Mouse (Mus musculus) layer of hippocampus, adult 9-10 months (tissue): Measurements from ENCODE around the gene Exosc5.

ENCODE experiments used
- DNase-seq: peaks from one replicate; pipeline ENCODE4 v3.0.0; 2022; ENCODE audit warnings: low spot score

The Exosc5 gene

DNA sequence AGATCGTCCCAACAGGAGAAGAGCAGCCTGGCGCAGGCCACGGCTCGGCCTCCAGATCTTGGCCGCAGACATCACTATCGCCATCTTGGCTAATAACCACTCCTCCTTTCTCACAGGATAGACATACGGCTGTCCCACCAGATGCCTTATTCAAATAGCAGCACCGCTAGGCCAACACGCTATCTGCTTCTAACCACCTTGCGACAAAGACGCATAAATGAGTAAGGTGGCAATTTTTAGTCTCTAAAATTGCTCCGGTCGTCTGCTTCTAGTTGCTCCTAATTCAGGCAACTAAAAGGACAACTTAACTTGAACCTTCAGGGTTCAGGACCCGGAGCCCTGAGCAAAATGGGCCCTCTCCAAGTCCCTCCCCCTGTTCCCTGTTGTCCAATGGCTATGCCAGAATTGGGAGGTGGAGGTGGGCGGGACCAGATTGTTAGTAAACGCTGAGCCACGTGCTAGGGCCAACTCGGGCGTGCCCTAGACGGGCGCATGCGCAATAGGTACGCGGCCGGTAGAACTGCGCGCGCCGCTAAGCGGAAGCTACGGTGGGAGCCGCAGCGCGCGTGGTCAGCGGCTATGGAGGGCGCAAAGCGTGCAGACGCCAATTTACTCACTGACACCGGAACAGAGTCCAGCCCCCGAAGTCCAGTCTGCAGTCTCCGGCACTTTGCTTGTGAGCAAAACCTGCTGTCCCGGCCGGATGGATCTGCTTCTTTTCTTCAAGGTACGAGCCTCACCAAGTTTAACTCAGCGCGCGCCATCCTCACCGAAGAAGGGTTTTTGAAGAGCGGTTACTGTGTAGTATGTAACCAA is at the start of gene Exosc5, which contains the start of gene Bckdha:
Gene Exosc5 (plus strand): TSS at position 508 of the 816 bp plus-strand sequence.
Gene Bckdha (minus strand): TSS at position 325 of the 816 bp plus-strand sequence.
- peak; percentile 99 for DNase-seq

GRCm38 (mm10) chr7:25610056-25610455 is 48.9 kb upstream of the Exosc5 start:
- DNase-seq = no peak

DNA sequence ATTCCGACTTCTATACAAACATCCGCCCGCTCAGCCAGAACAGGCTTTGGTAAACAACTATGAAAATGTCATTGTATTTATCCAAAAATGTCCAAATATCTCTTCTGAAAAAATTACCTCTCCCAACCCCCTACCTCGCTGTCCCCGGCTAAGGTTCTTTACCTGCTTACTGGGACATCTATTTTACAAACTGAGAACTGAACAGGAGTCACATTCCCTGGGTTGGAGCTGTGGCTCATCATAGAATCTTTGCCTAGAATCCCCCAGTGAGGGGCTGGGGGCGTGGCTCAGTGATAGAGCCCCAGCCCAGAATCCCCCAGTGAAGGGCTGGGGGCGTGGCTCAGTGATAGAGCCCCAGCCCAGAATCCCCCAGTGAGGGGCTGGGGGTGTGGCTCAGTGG is 47.5 kb upstream of the Exosc5 start:
- DNase-seq = no peak

DNA sequence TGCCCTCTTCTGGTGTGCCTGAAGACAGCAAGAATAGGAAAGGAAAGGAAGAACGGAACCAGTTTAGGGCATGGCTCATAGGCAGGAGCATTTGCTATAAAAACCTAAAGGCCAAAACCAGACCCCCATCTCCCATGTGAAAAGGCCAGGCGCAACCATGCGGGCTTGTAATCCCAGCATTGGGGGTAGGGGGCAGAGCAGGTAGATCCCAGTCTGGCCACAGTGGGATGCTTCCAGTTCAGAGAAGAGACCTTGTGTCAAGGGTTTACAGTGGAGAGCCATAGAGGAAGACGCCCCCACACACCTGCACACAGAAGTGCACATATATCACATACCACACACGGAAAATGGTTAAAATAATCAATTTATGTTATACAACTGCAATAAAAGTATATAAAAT is 44.9 kb upstream of the Exosc5 start:
- DNase-seq = no peak

DNA sequence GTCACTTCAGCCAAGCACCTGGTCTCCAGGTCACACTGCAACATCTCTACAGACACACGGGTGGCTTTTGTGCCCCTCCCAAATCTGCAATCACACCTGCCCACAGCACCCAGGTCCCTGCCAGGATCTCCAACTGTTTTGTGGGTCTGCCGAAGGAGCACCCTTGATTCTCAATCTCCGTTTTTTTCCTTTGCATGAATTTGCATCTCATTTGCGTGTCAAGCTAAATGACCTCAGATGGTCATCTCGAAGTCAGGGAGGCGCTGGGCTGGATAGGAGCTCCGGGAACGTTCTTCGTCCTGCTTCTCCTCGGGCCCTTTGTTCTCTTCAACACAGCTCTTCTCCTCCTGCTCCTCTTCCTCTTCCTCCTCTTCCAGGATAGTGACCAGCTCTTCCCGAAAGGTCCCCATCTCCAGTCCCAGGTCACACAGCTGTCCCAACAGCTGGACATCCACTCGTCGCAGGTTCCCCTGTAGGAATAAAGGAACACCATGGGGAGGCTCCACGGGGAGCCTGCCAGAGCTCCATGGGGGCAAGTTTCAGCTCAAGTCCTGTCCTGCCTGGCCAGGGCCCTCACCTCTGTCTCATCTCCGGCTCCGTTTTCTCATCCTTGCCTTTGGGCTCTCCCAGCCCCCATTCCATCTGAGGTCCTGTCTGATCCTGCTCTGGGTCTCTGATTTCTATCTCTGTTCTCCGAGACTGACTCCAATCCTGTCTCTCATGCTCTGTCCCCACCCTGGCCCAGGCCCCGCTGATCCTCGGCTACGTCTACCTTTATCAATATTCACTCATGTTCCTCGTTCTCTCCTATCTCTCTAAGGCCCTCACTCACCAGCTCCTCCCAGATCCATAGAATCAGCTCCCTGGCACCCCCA is 43.9 kb upstream of the Exosc5 start:
- no peak for DNase-seq

GRCm38 (mm10) chr7:25615706-25616011 is 43.3 kb upstream of the Exosc5 start, which contains the start of gene Erich4:
Gene Erich4 (minus strand): TSS chr7:25615892.
- DNase-seq = no peak

GRCm38 (mm10) chr7:25617376-25618160 is 41.4 kb upstream of the Exosc5 start:
- no peak for DNase-seq

DNA sequence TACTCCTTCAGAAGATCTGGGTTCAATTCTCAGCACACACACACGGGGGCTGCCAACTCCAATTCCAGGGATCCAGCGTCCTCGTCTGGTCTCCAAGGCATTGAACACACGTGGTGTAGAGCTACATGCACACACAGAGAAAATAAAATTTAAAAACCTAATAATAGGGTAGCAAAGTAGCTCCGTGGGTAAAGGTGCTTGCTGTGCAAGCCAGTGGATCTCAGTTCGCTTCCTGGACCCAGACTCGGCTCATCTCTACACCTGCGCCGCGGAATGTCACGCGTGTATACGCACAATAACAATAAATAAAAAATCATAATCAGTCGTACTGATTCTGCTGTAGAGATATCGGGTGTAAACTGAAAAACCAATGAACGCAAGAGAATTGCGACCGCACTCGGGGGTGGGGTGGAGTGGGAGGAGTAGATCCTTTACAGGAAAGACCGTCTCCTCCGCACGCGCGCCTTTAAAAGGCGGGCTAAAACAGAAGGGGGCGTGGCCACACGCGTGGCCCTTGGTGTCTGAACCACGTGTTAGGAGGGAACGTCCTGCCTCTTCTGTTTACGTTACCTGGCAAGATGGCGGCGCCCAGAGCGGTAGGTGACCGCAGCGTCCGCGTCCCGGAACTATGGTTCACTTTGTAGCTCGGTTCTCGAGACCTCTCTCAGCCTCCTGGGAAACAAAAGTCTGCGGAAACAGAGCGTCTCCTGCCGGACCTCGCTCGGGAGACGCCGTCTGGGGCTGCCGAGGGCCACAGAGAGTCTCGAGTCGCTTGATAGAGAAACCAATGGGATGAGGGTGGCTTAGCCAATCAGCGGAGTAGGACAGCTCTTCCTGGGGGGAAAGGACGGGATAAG is 39.9 kb upstream of the Exosc5 start, which contains the start of gene Dmac2:
Gene Dmac2 (plus strand): TSS at position 550 of the 857 bp plus-strand sequence.
- DNase-seq = peak; percentile 77

- DNase-seq = no peak
These were observed 39.3 kb upstream of the Exosc5 start for GRCm38 (mm10) chr7:25619722-25619991.

- DNase-seq = no peak
These were observed 38.9 kb upstream of the Exosc5 start for GRCm38 (mm10) chr7:25620101-25620500.

- no peak for DNase-seq
These were observed 38.2 kb upstream of the Exosc5 start for GRCm38 (mm10) chr7:25620751-25621150.

- DNase-seq = no peak
These were observed 35.0 kb upstream of the Exosc5 start for GRCm38 (mm10) chr7:25623857-25624370.

- DNase-seq = no peak
These were observed 34.1 kb upstream of the Exosc5 start for GRCm38 (mm10) chr7:25624851-25625250.

- no peak for DNase-seq
These were observed 33.2 kb upstream of the Exosc5 start for GRCm38 (mm10) chr7:25625594-25626250.

- DNase-seq = no peak
These were observed 32.2 kb upstream of the Exosc5 start, which contains the start of gene B3gnt8 for GRCm38 (mm10) chr7:25626509-25627430. Gene B3gnt8 (plus strand): TSS chr7:25626654.

GRCm38 (mm10) chr7:25627431-25628322 is 31.3 kb upstream of the Exosc5 start:
- DNase-seq = no peak

DNA sequence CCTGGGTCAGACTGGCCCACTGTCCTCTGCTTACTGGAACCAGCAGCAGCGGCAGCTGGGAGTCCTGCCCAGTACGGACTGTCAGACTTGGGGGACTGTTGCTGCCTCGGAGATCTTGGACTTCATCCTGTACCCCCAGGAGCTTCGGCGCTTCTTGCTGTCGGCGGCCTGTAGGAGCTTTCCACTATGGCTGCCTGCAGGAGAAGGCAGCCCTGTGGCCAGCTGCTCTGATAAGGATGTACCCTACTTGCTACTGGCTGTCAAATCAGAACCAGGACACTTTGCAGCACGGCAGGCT is 30.7 kb upstream of the Exosc5 start:
- DNase-seq = no peak

GRCm38 (mm10) chr7:25632679-25633078 is 26.3 kb upstream of the Exosc5 start:
- DNase-seq = no peak

- DNase-seq = no peak
These were observed 22.6 kb upstream of the Exosc5 start for GRCm38 (mm10) chr7:25636373-25636772.
